Mouse (Mus musculus) E14TG2a.4 (cell line): ENCODE measurements around the gene Golph3l.
"Not testable (repeated sequence)": the region's sequence is repeated elsewhere in the genome, so short reads cannot be mapped to it uniquely, and the experiment has no call there.

ENCODE experiments used
- H3K27me3 ChIP-seq: 2 replicates; pipeline ENCODE4 v1.6.1; 2014; ENCODE audit warnings: low read length, control low read depth; ENCODE audit not compliant: insufficient read depth
- H3K36me3 ChIP-seq: 2 replicates; pipeline ENCODE4 v1.6.1; 2014; ENCODE audit warnings: low read length, control low read depth; ENCODE audit not compliant: insufficient read depth
- H3K4me1 ChIP-seq: replicated peaks from 2 replicates; pipeline ENCODE4 v1.6.1; 2014; ENCODE audit warnings: low read depth, low read length, control low read depth
- H3K4me3 ChIP-seq: replicated peaks from 2 replicates; pipeline ENCODE4 v1.5.1; 2014; ENCODE audit warnings: mild to moderate bottlenecking, low read length
- H3K9me3 ChIP-seq: 2 replicates; pipeline ENCODE4 v1.6.1; 2014; ENCODE audit warnings: low read length, control low read depth
- CTCF ChIP-seq: conservative IDR thresholded peaks from 2 replicates; pipeline ENCODE4 v1.5.1; 2014; ENCODE audit warnings: low read length
- NANOG ChIP-seq: IDR thresholded peaks from 2 replicates; pipeline ENCODE4 v1.6.1; 2014; ENCODE audit warnings: borderline replicate concordance, low read length, mixed read lengths
- POU5F1 ChIP-seq: IDR thresholded peaks from 2 replicates; pipeline ENCODE4 v1.6.1; 2014; ENCODE audit warnings: low read length, borderline replicate concordance

Golph3l gene

GRCm38 (mm10) chr3:95588604-95589086 is at the start of gene Golph3l:
Gene Golph3l, plus strand, starts transcription at chr3:95588934.
- TF ChIP-seq CTCF (no peak), POU5F1 (no peak), NANOG (no peak)
- Histone ChIP-seq H3K9me3 (no peaks in the 10 kb centered on the region), H3K27me3 (no peaks in the 10 kb centered on the region), H3K4me1 (peaks cover 16% of the 10 kb centered on the region), H3K36me3 (peaks cover 37% of the 10 kb centered on the region), H3K4me3 (peak within 1 kb of the TSS; percentile 86)

- H3K9me3 ChIP-seq: no peaks in the 10 kb centered on the region
- peaks cover 8% of the 10 kb centered on the region; the same call in 1 of the 2 replicates for H3K27me3 ChIP-seq
- H3K4me1 ChIP-seq: peaks cover 4% of the 10 kb centered on the region; the same call in 1 of the 2 replicates
- no peaks in the 10 kb centered on the region for H3K36me3 ChIP-seq
- no peak overlapping the region for H3K4me3 ChIP-seq
- TF ChIP-seq POU5F1: no peak
- no peak for TF ChIP-seq CTCF
- no peak for TF ChIP-seq NANOG
Measured at GRCm38 (mm10) chr3:95538936-95539335, 49.8 kb upstream of the Golph3l start.

- Histone ChIP-seq H3K9me3 (no peaks in the 10 kb centered on the region), H3K4me3 (no peak overlapping the region), H3K4me1 (peaks cover 4% of the 10 kb centered on the region; the same call in 1 of the 2 replicates), H3K36me3 (no peaks in the 10 kb centered on the region), H3K27me3 (peaks cover 8% of the 10 kb centered on the region; the same call in 1 of the 2 replicates)
- TF ChIP-seq CTCF (no peak), POU5F1 (no peak), NANOG (no peak)
Measured at GRCm38 (mm10) chr3:95539837-95540236, 48.9 kb upstream of the Golph3l start.

GRCm38 (mm10) chr3:95541186-95541585 is 47.5 kb upstream of the Golph3l start:
- not testable (repeated sequence) for H3K4me3 ChIP-seq, H3K36me3 ChIP-seq, H3K9me3 ChIP-seq, H3K4me1 ChIP-seq, H3K27me3 ChIP-seq

- Histone ChIP-seq H3K27me3 (peaks cover 8% of the 10 kb centered on the region; the same call in 1 of the 2 replicates), H3K4me3 (no peak overlapping the region), H3K9me3 (no peaks in the 10 kb centered on the region), H3K4me1 (peaks cover 4% of the 10 kb centered on the region; the same call in 1 of the 2 replicates), H3K36me3 (no peaks in the 10 kb centered on the region)
- no peak for TF ChIP-seq NANOG
- no peak for TF ChIP-seq POU5F1
- TF ChIP-seq CTCF: no peak
Measured at GRCm38 (mm10) chr3:95542171-95542570, 46.6 kb upstream of the Golph3l start.

GRCm38 (mm10) chr3:95542981-95543380 is 45.8 kb upstream of the Golph3l start:
- Histone ChIP-seq H3K27me3 (no peaks in the 10 kb centered on the region; the same call in 1 of the 2 replicates), H3K4me3 (no peak overlapping the region), H3K36me3 (no peaks in the 10 kb centered on the region), H3K9me3 (no peaks in the 10 kb centered on the region), H3K4me1 (peaks cover 4% of the 10 kb centered on the region; the same call in 1 of the 2 replicates)
- TF ChIP-seq CTCF (no peak), NANOG (no peak), POU5F1 (no peak)

- Histone ChIP-seq H3K9me3 (no peaks in the 10 kb centered on the region), H3K4me3 (no peak overlapping the region), H3K36me3 (no peaks in the 10 kb centered on the region), H3K27me3 (no peaks in the 10 kb centered on the region), H3K4me1 (0 out of 2 replicates have a peak, but pooled peaks cover 5% of the 10 kb centered on the region)
- TF ChIP-seq POU5F1 (no peak), NANOG (no peak)
Measured at GRCm38 (mm10) chr3:95550176-95550575, 38.6 kb upstream of the Golph3l start.

- Histone ChIP-seq H3K4me1 (0 out of 2 replicates have a peak, but pooled peaks cover 5% of the 10 kb centered on the region), H3K27me3 (0 out of 2 replicates have a peak, but pooled peaks cover 2% of the 10 kb centered on the region), H3K4me3 (no peak overlapping the region), H3K36me3 (no peaks in the 10 kb centered on the region), H3K9me3 (peaks cover 8% of the 10 kb centered on the region)
- no peak for TF ChIP-seq CTCF
- no peak for TF ChIP-seq POU5F1
- no peak for TF ChIP-seq NANOG
Measured at GRCm38 (mm10) chr3:95553986-95554385, 34.7 kb upstream of the Golph3l start.

GRCm38 (mm10) chr3:95559437-95559836 is 29.3 kb upstream of the Golph3l start, which contains the start of gene Hormad1:
Gene Hormad1, plus strand, starts transcription at chr3:95559677.
- H3K4me3 ChIP-seq: peak within 1 kb of the TSS; percentile 56
- TF ChIP-seq POU5F1 (no peak), NANOG (no peak), CTCF (no peak)
- H3K4me1 ChIP-seq: peaks cover 16% of the 10 kb centered on the region

GRCm38 (mm10) chr3:95560738-95561137 is 28.0 kb upstream of the Golph3l start:
- peak overlapping the region; percentile 56 for H3K4me3 ChIP-seq
- H3K9me3 ChIP-seq: peaks cover 8% of the 10 kb centered on the region
- peaks cover 12% of the 10 kb centered on the region for H3K27me3 ChIP-seq
- peaks cover 16% of the 10 kb centered on the region for H3K4me1 ChIP-seq
- TF ChIP-seq CTCF (no peak), POU5F1 (no peak), NANOG (no peak)
- H3K36me3 ChIP-seq: peaks cover 24% of the 10 kb centered on the region

More at GRCm38 (mm10) chr3:95559437-95559836, 29.3 kb upstream of the Golph3l start, which contains the start of gene Hormad1:
- H3K36me3 ChIP-seq: peaks cover 22% of the 10 kb centered on the region
- peaks cover 12% of the 10 kb centered on the region for H3K27me3 ChIP-seq
- H3K9me3 ChIP-seq: peaks cover 8% of the 10 kb centered on the region
